Comparison of ENCODE assay signal across 12 mouse cellular contexts in genomic region chr13:39001434-39001833, GRCm38 (mm10).
"Had no signal": no experiment of that assay in that cellular context is flagged by ENCODE, and none has a peak within 500 bp of the region (broad histone marks: within the 10 kb centered on the region; RNA-seq: fewer than 3 reads in every experiment).

No protein-coding gene starts in this region.

- H3K27me3 ChIP-seq: kidney, embryonic 15.5 days; limb, embryonic 13.5 days; midbrain, embryonic 12.5 days had no signal

- H3K4me1 ChIP-seq: kidney, embryonic 15.5 days; limb, embryonic 13.5 days; midbrain, embryonic 12.5 days had no signal

- H3K9ac ChIP-seq: kidney, embryonic 15.5 days; limb, embryonic 13.5 days; liver, embryonic 14.5 days; midbrain, embryonic 12.5 days had no signal

- H3K4me3 ChIP-seq: kidney, embryonic 15.5 days; limb, embryonic 13.5 days; midbrain, embryonic 12.5 days had no signal

- H3K27ac ChIP-seq: kidney, embryonic 15.5 days; limb, embryonic 13.5 days; liver, embryonic 14.5 days; midbrain, embryonic 12.5 days had no signal

- DNase-seq: kidney, postnatal 25 days; left cerebral cortex, postnatal 4 days; lung, adult 18-20 months; right cerebral cortex, adult 18-20 months; right cerebral cortex, postnatal 25 days; thymus, adult 18-20 months; thymus, postnatal 14 days had no signal

- H3K4me2 ChIP-seq: kidney, embryonic 15.5 days; limb, embryonic 13.5 days; midbrain, embryonic 12.5 days had no signal

- ATAC-seq: midbrain, embryonic 16.5 days had no signal

- H3K9me3 ChIP-seq: kidney, embryonic 15.5 days; limb, embryonic 13.5 days; midbrain, embryonic 12.5 days had no signal

- H3K36me3 ChIP-seq: kidney, embryonic 15.5 days; limb, embryonic 13.5 days; midbrain, embryonic 12.5 days had no signal
